Mouse (Mus musculus) neural tube, postnatal 0 days (tissue): ENCODE results near the gene H2al1o. TPM values are rescaled to one million over a fixed set of nuclear protein-coding genes. Genes with fewer than 3 reads are reported as not detected.

Experiments used
- polyA plus RNA-seq: library from polyadenylated mRNA; unstranded; fragments of >200 nt; fragmentation: Nextera tagmentation; extraction: Ambion mirVana; gene quantifications from 2 replicates; pipeline ENCODE4 v1.2.1, GENCODE M21; 2015

H2al1o gene
- polyA plus RNA-seq = not detected in 2 replicates

DNA sequence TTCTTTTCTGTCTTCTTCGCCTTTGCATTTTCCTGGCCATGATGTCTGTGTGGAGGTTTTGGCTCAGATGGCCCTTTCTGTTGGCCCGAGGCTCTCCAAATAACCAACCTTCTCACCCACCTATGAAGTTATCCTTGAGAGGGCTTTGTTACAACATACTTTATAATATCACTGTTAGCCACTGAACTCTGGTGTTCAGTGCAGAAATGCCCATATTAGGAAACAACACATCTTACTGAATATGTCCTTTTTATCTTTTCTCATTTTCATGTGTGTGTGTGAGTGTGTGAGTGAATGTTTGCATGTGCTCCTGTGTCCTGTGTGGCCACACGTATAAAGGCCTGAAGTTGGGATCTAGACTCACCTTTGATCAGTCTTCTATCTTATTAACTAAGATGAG lies at the start of gene H2al1o:
H2al1o (minus strand) TSS at position 101 of the 400 bp plus-strand sequence.

Other genes starting within 250 kb of the H2al1o start
- gene H2al1k, start 221.8 kb downstream of the H2al1o start, polyA plus RNA-seq = not detected in 2 replicates
- gene Cybb, start 84.6 kb downstream of the H2al1o start, polyA plus RNA-seq = 0.68 and 1.4 TPM in 2 replicates
- 85.5 and 91.6 TPM in 2 replicates for gene Dynlt3, start 90.6 kb upstream of the H2al1o start, polyA plus RNA-seq